In genomic region chr12:110277965-110278307, GRCm38 (mm10) we compare ENCODE assay signal across 8 mouse cellular contexts. TPM values are rescaled to one million over a fixed set of nuclear protein-coding genes. Genes with fewer than 3 reads are reported as not detected.
DNase-seq lines count a peak whose midpoint lies in the region; ATAC-seq lines count a peak whose summit lies in the region.

No protein-coding gene starts in this region.

- H3K4me3 ChIP-seq in midbrain, embryonic 12.5 days, result peak overlapping the region; percentile 45

- peaks cover 21% of the 10 kb centered on the region for H3K4me1 ChIP-seq in midbrain, embryonic 12.5 days

- H3K9me3 ChIP-seq in midbrain, embryonic 12.5 days, result no peaks in the 10 kb centered on the region

- peaks cover 96% of the 10 kb centered on the region for H3K27me3 ChIP-seq in midbrain, embryonic 12.5 days

- DNase-seq in urinary bladder, postnatal 14 days (ENCODE audit: low spot score), result peak; percentile 37
- no peak for DNase-seq in urinary bladder, postnatal 10 days (ENCODE audit: low spot score)
- peak; percentile 17 to 19 for DNase-seq in heart, postnatal 10 days
- peak; percentile 54 to 67 for DNase-seq in kidney, postnatal 4 days
- no peak for DNase-seq in spleen, postnatal 14 days (ENCODE audit: low spot score in 2 of 2)
- no peak for DNase-seq in yolk sac, embryonic 10.5 days (ENCODE audit: low spot score)
- no peak for DNase-seq in frontal cortex, postnatal 10 days (ENCODE audit: low spot score in 2 of 2)

- H3K36me3 ChIP-seq in midbrain, embryonic 12.5 days, result no peaks in the 10 kb centered on the region

- under 1% methylated on average over 40 of the region's 58 CpGs for WGBS in midbrain, embryonic 12.5 days

- H3K9ac ChIP-seq in midbrain, embryonic 12.5 days (replicated peaks), result no peak overlapping the region

- no peak overlapping the region for H3K27ac ChIP-seq in midbrain, embryonic 12.5 days (replicated peaks)

- intact Hi-C loops in heart, postnatal 10 days (cut with DNase I), result loop anchor here (5.0 kb wide), 1 partner anchor 246 kb away; no protein-coding TSS in a partner anchor

- ATAC-seq in midbrain, embryonic 12.5 days (ENCODE audit: low FRiP score, low read depth), result 0 out of 2 replicates have a peak, but pooled peaks have one; percentile 54

- peak overlapping the region; percentile 56 for H3K4me2 ChIP-seq in midbrain, embryonic 12.5 days (replicated peaks)

RNA-seq across cellular contexts. Expression of gene Dio3, which starts 0.9 kb away (rescaled TPM):
- total RNA-seq in heart, postnatal 10 days (2021), result not detected
- 0.47 and 0.75 TPM in 2 replicates for polyA plus RNA-seq in midbrain, embryonic 12.5 days (2016; fragmentation: Nextera tagmentation; extraction: Ambion mirVana)

Comparison
In these comparisons a context has a peak if more than half of its experiments do, and no peak if none do; other contexts are left out.
1. DNase-seq: peak in urinary bladder, postnatal 14 days (single experiment), heart, postnatal 10 days (2 of 2) and kidney, postnatal 4 days (2 of 2); none in urinary bladder, postnatal 10 days (single experiment), spleen, postnatal 14 days (0 of 2), yolk sac, embryonic 10.5 days (single experiment) and frontal cortex, postnatal 10 days (0 of 2).